Mouse (Mus musculus): Measurements from ENCODE around the gene Rnf207.

Rnf207 gene

DNA sequence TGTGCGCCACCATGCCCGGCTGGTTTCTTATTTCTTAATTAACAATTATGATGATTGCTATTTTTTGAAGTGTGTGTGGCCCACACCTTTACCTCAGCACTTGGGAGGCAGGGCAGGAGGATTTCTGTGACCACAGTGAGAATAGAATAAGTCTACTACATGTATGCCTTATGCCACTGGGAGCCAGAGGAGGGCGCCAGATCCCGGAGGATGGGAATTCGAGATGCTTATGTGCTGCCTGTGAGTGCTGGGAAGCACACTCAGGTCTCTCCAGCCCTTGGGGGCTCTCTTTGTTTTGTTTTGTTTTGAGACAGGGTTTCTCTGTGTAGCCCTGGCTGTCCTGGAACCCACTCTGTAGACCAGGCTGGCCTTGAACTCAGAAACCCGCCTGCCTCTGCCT, 9.9 kb upstream of the Rnf207 start:
- DNase-seq: peak; percentile 55

- DNase-seq: no peak
These were observed 7.8 kb upstream of the Rnf207 start for GRCm38 (mm10) chr4:152326543-152326942.

DNA sequence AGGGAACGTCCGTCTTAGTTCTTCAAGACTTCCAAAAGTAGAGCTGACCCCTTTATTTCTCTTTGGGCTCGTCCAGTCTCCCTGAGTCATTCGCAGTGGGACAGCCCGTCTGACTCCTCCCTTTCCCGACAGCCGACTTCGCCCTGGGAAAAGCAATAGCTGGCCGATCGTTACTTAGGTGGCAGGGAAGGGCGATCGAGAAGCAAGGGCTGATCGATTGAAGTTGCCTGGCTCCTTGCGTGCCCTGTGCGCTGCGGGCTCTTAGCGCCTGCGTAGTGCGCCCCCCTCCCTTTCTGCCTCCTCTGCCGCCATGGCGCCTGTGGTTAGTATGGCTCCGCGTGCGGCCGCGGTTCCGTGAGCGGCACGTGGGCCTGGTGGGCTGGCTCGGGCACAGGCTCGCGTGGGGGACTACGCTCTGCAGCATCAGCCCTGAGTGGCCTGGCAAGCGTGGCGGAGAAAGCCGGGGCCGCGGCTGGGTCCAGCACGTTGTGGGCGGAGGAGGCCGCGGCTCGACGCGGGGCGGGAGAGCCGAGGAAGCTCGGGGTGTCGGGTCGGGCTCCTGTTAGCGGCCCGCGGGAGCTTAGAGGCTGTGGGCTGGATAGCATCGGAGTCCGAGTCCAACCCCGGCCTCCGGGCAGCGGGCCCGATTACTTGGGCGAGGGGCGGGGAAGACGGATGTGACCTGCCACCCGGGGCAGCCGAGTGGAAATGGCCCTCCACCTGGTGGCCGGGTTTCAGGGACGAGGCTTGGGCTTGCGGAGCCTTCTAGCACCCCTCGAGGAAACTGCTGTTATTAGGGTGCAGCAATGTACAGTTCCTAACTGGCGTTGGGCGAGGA, 7.0 kb upstream of the Rnf207 start, which contains the start of gene Rpl22:
Gene Rpl22 (plus strand): TSS at position 169 of the 838 bp plus-strand sequence.
- peak; percentile 91 for DNase-seq

GRCm38 (mm10) chr4:152324641-152325562, 6.1 kb upstream of the Rnf207 start:
- no peak for DNase-seq

GRCm38 (mm10) chr4:152321464-152321863, 2.7 kb upstream of the Rnf207 start:
- no peak for DNase-seq

GRCm38 (mm10) chr4:152317631-152318033, 1.2 kb downstream of the Rnf207 start:
- DNase-seq: no peak

DNA sequence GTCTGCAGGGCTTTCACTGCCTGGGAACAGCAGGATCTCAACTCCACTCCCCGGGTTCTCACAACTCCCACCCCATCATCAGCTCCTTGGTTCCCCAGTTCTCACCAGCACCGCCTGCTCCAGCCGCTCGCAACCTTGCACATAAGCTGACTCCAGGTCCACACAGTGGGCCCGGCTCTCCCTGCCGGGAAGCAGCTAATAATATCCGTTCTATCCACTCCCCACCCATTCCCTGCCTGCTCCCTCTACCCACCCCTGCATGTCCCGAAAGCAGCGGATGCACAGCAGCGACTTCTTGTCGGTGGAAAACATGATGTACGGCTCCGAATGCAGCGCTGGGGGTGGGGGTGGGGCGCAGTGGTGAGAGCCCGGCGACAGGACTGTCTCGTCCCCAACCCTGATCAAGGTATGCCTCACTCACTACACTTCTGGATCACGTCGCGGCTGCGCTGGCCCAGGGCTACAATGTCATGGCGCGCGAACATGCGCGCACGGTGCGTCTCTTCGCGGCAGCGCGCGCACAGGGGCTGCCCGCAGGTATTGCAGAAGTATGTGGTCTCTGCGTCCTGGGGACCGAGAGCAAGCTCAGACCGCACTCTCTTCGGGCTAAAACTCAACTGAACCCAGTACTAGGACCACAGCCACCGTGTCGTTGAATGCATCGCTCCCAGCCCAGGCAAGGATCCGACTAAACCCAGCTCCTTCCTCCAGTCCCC, 3.1 kb downstream of the Rnf207 start:
- no peak for DNase-seq

GRCm38 (mm10) chr4:152313934-152314333, 4.9 kb downstream of the Rnf207 start:
- DNase-seq: no peak

- DNase-seq: no peak
These were observed 5.6 kb downstream of the Rnf207 start for GRCm38 (mm10) chr4:152313211-152313632.

DNA sequence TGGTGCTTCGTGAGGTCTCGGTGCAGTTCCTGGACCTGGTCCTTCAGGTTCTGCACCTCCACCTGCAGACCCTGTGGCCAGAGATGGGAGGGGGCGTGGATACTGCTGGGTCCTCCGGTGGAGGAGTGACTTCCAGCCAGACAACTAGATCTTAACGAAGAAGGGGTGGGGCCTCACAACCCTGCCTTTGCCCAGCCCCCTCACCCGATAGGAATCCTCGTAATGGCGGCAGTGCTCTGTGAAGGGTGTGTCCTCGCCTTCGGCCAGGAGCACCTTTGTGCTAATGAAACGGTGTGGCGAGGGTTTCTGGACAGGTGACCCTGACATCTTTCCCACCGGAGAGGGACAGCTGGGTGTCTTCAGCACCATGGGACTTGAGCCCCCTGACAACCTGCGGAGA, 6.6 kb downstream of the Rnf207 start:
- no peak for DNase-seq

GRCm38 (mm10) chr4:152307542-152307941, 11.3 kb downstream of the Rnf207 start:
- DNase-seq: no peak

DNA sequence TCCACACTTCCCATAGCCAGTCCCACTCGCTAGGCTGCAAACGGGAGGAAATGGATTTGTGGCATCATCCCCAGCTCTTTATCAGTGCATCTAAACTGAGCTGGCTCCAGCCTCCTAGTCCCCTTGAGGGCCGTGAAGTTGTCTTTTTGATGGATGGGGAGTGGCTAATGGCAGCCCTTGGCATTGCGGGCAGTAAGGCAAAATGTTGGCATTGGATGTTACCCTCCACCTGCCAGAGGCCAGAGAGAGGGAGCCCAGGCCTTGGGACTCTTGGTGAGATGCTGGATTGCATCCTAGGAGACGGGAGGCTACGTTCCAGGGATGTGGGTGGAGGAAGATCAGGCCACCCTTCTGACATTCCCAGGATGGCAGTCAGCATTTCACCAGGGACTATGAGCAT, 12.8 kb downstream of the Rnf207 start:
- no peak for DNase-seq

DNA sequence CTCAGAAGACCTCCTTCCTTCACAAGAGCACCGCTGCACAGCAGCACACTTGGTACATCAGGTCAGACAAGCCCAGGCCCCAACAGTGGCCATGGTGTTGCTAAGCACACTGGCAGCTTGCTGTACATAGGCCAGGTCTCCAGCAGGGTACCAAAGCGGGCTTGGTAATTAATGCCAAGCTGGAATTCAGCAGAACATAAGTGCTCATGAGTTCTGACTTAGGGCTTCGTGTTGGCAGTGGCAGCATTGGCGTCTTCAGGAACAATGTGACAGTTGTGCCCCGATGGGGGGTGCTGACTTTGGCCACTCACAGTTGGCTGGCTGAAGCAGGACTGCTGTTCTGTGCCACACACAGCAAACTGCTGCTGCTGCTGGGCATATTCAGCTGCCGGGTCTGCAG, 14.1 kb downstream of the Rnf207 start:
- no peak for DNase-seq

DNA sequence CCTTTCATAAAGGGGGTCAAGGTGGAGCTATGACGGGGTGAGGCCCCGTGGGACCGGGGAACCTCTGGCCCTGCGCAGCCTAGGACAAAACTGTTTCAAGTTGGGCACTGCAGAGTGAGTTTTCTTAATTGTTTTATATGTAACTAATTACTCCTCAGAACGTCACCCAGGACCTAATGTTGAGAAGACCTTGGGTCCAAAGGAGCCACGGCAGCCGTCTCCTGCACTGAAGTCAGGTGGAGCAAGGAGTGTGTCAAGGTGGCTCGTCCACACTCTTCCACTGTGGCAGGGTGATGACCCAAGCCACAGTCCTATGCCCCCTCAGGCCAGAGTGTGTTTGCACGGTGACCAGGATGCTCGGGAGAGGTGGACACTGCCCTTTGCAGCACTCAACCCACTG, 15.6 kb downstream of the Rnf207 start:
- DNase-seq: no peak

DNA sequence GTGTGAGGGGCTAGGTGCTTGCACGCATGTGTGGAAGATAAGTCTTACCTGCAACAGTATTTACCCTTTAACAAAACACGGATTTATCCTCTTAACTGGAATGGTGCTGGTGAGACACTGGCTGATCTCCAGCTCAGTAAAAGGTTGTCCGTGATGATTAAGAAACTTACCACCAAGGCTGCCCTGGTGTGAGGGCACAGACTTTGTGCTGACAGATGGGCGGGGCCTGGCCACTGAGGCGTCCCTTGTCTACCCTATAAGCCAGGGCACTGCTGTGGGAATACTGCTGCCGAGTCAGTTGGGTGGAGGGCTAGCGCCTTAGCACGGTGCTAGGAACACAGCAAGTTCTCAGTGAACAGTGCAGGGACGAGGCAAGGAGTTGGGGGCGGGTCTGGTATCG, 16.8 kb downstream of the Rnf207 start:
- no peak for DNase-seq

GRCm38 (mm10) chr4:152300375-152300774, 18.4 kb downstream of the Rnf207 start:
- no peak for DNase-seq

- no peak for DNase-seq
These were observed 20.0 kb downstream of the Rnf207 start for GRCm38 (mm10) chr4:152298836-152299235.

DNA sequence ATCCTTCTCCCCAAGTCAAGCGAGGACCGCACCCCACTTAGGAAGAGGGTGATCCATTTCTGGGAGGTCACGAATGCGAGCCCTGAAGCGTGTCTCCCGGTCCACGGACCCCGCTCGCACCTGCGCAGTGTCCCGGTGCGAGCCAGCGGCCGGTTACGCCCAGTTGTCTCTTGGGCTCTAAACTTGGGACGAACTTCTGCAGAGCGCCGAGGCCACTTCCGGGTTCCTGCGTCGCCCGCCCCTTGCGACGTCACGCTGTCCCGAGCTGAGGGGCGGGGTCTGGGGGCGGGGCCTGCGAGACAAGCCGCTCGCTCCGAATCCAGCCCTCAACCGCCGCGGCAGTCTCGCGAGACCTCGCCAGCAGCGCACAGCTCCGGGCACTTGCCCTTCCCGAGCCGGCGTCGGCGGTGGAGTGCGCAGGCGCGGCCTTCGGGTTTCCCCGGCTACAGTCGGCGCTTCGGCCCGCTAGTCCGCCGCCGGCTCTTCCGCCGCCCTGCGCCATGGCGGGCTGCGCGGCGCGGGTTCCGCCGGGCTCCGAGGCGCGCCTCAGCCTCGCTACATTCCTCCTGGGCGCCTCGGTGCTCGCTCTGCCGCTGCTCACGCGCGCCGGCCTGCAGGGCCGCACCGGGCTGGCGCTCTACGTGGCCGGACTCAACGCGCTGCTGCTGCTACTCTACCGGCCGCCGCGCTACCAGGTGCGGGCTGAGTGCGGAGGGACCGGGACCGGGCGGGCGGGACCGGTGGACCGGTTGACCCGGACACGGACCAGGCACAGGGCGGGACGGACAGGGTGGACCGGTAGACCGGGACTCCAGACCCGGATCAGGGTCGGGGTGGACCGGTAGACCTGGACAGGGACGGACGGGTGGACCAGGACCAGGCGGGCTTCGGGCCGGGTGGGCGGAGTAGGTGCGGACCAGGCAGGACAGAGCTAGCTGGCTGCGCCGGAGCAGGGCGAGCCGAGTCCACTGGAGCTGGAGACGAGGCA, 21.6 kb downstream of the Rnf207 start, which contains the start of gene Icmt:
Gene Icmt (plus strand): TSS at position 354 of the 988 bp plus-strand sequence.
- DNase-seq: peak; percentile 100

DNA sequence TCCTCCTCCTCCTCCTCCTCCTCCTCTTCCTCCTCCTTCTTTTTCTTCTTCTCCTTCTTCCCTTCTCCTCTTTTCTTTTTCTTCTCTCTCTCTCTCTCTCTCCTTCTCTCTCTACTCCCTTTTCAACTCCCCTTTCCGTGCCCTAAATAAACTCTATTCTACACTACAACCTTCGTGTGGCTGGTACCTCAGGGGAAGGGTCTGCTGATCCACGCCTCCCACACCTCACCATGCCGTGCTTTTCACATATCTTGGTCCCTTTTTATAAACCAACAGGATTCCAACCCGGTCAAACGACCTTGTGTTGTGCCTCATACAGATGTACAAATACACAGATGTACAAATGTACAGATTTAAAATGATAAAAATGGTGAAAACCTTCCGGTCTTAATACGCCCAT, 22.4 kb downstream of the Rnf207 start:
- DNase-seq: peak; percentile 28

DNA sequence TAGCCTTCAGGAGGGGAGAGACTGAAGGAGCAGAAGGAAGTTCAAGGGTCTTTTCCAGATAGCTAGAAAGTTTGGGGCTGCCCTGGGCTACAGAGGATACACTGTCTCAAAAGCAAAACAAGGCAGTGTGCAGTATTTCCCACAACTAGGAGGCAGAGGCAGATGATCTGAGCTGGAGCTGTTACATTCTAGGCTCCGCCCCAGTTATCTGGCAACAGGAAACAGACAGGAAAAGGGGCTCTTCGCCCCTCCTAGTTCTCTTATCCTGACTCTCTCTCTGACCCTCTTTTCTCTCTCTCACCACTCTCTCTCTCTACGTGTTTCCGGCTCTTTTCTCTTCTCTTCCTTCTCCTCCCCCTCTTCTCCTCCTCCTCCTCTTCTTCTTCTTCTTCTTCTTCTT, 22.9 kb downstream of the Rnf207 start:
- peak; percentile 48 for DNase-seq

DNA sequence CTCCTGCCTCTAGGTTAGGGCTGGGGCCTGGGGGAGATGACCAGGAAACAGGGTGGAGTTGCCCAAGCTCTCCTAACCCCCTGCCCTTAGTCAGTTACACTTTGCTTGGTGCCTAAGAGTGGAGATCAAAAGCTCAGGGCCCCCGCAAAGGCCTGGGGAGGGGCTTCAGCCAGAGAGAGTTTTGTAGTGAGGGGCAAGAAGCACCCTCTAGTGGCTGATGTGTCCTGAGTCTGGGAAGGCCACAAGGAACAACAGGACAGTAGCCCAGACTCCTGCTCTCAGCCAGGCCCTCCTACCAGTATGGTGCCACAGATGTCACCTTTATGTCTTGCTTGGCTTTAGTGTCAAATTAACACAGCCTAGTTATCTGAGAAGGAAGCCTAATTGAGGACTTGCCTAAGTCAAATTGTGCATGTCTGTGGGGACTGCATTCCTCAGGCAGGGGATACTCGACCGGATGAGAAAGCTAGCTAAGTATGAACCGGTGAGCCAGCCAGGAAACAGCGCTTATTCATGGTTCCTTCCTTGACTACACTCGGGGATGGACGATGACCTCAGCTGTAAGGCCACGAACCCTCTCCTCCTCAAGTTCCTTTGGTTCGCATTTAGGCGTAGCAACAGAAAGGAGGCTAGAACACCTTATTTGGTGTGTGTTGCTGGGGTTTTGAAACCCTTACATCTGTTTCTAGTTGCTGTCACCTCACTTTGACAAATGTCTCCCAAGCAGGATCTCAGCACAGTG, 24.4 kb downstream of the Rnf207 start:
- no peak for DNase-seq
